In the genomic region with DNA sequence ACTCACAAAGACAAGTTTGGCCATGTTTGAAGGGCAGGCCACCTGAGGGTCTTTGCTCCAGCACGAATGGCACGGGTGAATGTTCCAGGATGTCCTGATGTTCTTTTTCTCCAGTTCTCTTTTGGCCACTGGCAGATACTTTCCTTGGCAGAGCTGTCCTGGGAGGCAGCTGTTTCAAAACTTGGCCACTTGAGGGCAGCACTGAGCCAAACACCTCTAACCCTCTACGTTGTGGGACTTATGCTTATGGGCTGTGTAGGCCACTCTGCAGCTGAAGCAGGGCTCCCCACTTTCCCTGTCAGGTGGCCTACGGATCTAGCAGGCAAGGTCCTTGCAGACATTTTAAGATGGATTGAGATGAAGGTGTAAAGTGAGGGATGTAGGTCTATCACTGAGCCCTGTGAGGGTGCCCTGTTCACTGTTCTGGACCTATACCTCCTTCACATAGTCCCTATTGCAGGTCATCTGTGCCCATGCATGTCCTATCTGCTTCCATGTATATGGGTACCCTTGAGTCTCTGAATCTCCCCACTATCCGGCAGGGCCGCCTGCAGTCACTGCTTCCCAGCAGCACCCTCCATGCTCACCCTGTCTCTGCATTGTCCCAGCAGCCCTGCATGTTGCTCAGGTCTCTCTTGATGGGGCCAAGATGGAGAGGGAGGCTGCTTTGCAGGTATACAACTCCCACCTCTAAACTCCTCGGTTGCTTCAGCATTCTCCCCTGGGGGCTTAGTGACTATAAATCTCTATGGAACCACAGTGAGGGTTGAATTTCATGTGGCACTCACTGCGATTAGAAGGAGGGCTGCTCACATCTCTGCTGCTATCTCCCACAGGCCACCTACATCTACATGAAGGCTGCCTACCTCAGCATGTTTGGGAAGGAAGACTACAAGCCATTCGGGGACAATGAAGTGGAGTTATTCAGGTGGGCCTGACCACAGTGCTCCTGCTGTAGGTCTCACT, we compare ENCODE assay signal across 8 mouse cellular contexts. TPM values are rescaled to one million over a fixed set of nuclear protein-coding genes. Genes with fewer than 3 reads are reported as not detected.
A peak's percentile ranks its signal among the peaks of the same experiment; 100 is the strongest.
DNase-seq lines count a peak whose midpoint lies in the region; ATAC-seq and TF ChIP-seq lines count a peak whose summit lies in the region.

No protein-coding gene starts in this region.

- no peak overlapping the region for H3K9ac ChIP-seq in intestine, embryonic 16.5 days (ENCODE audit: low read depth, low read length)
- no peak overlapping the region for H3K9ac ChIP-seq in midbrain, embryonic 11.5 days (ENCODE audit: low read length)

- no peak for TF ChIP-seq POLR2A in small intestine, adult 2 months (IDR thresholded peaks at IDR 0.05; ENCODE audit: low read depth, low read length)

- no peaks in the 10 kb centered on the region for H3K4me1 ChIP-seq in intestine, embryonic 16.5 days (ENCODE audit: control insufficient read depth, insufficient read depth, low read length)
- peaks cover 16% of the 10 kb centered on the region for H3K4me1 ChIP-seq in limb, embryonic 10.5 days
- no peaks in the 10 kb centered on the region for H3K4me1 ChIP-seq in midbrain, embryonic 11.5 days (ENCODE audit: control insufficient read depth, insufficient read depth, low read length)
- no peaks in the 10 kb centered on the region for H3K4me1 ChIP-seq in small intestine, adult 2 months (ENCODE audit: control insufficient read depth, insufficient read depth, insufficient read length, low read length)

- H3K27ac ChIP-seq in intestine, embryonic 16.5 days (ENCODE audit: low read length): no peak overlapping the region
- no peak overlapping the region for H3K27ac ChIP-seq in limb, embryonic 10.5 days
- no peak overlapping the region for H3K27ac ChIP-seq in midbrain, embryonic 11.5 days (ENCODE audit: low read depth, low read length)
- no peak overlapping the region for H3K27ac ChIP-seq in small intestine, adult 2 months (ENCODE audit: insufficient read depth, low read depth, low read length)

- no peak overlapping the region for H3K4me2 ChIP-seq in intestine, embryonic 16.5 days (ENCODE audit: low read depth, low read length)
- no peak overlapping the region for H3K4me2 ChIP-seq in midbrain, embryonic 11.5 days

- no peaks in the 10 kb centered on the region for H3K9me3 ChIP-seq in intestine, embryonic 16.5 days (ENCODE audit: control insufficient read depth, low read length)
- H3K9me3 ChIP-seq in limb, embryonic 10.5 days (replicated peaks): no peaks in the 10 kb centered on the region
- H3K9me3 ChIP-seq in midbrain, embryonic 11.5 days (ENCODE audit: control insufficient read depth, low read length): no peaks in the 10 kb centered on the region

- DNase-seq in 3T3-L1 (ENCODE audit: low read depth, low spot score): peak; percentile 85
- peak; percentile 76 to 91 for DNase-seq in adrenal gland, adult (ENCODE audit: inconsistent age in 2 of 2, low spot score in 1 of 2)
- peak; percentile 81 for DNase-seq in embryo, embryonic 10 days (ENCODE audit: low spot score)
- peak; percentile 34 for DNase-seq in gastrocnemius, postnatal 25 days
- DNase-seq in limb, embryonic 10.5 days (ENCODE audit: low spot score): peak; percentile 78
- peak; percentile 97 for DNase-seq in midbrain, embryonic 11.5 days (ENCODE audit: low spot score, missing footprints)

- peak; percentile 66 for ATAC-seq in intestine, embryonic 16.5 days
- ATAC-seq in midbrain, embryonic 11.5 days (ENCODE audit: low FRiP score): peak; percentile 66

- H3K4me3 ChIP-seq in intestine, embryonic 16.5 days (ENCODE audit: low read length): no peak overlapping the region
- no peak overlapping the region for H3K4me3 ChIP-seq in limb, embryonic 10.5 days
- H3K4me3 ChIP-seq in midbrain, embryonic 11.5 days (ENCODE audit: low read depth, low read length): no peak overlapping the region
- H3K4me3 ChIP-seq in small intestine, adult 2 months (ENCODE audit: low read depth, low read length): no peak overlapping the region

- H3K27me3 ChIP-seq in intestine, embryonic 16.5 days (replicated peaks; ENCODE audit: control insufficient read depth, insufficient read depth, low read length): no peaks in the 10 kb centered on the region
- H3K27me3 ChIP-seq in limb, embryonic 10.5 days (ENCODE audit: low read depth, poor library complexity, severe bottlenecking): no peaks in the 10 kb centered on the region
- no peaks in the 10 kb centered on the region for H3K27me3 ChIP-seq in midbrain, embryonic 11.5 days (ENCODE audit: control insufficient read depth, insufficient read depth, low read length)
- no peaks in the 10 kb centered on the region for H3K27me3 ChIP-seq in small intestine, adult 2 months (ENCODE audit: control insufficient read depth, insufficient read depth, low read length)

- 54% methylated on average over 9 of the region's 9 CpGs for WGBS in intestine, embryonic 16.5 days
- WGBS in limb, embryonic 10.5 days: 56% methylated on average over 9 of the region's 9 CpGs
- WGBS in midbrain, embryonic 11.5 days: 53% methylated on average over 9 of the region's 9 CpGs
- WGBS in small intestine, adult 2 months: 56% methylated on average over 9 of the region's 9 CpGs

- TF ChIP-seq CTCF in small intestine, adult 2 months (IDR thresholded peaks at IDR 0.05; ENCODE audit: extremely low read depth, insufficient read length, insufficient replicate concordance, low read depth, low read length): peak; percentile 87; the same call in 1 of the 2 replicates

- H3K36me3 ChIP-seq in intestine, embryonic 16.5 days (ENCODE audit: control insufficient read depth, insufficient read depth, low read length): no peaks in the 10 kb centered on the region; the same call in 1 of the 2 replicates
- peaks cover 4% of the 10 kb centered on the region; the same call in 1 of the 2 replicates for H3K36me3 ChIP-seq in limb, embryonic 10.5 days
- no peaks in the 10 kb centered on the region for H3K36me3 ChIP-seq in midbrain, embryonic 11.5 days (ENCODE audit: control insufficient read depth, insufficient read depth, low read length)
- H3K36me3 ChIP-seq in small intestine, adult 2 months (ENCODE audit: control insufficient read depth, insufficient read depth, low read length): no peaks in the 10 kb centered on the region

RNA-seq across cellular contexts. Expression of gene Ttc39a, which starts 31.8 kb away (rescaled TPM):
- under 1 TPM; 0.18 to 0.64 TPM for total RNA-seq in gastrocnemius, postnatal 25 days (2021)
- polyA plus RNA-seq in intestine, embryonic 16.5 days (2015; fragmentation: Nextera tagmentation; extraction: Ambion mirVana): 18.7 and 19.8 TPM in 2 replicates
- polyA plus RNA-seq in limb, embryonic 10.5 days (2016; fragmentation: Nextera tagmentation; extraction: Ambion mirVana): 6.9 and 7.0 TPM in 2 replicates
- 2.2 TPM in 2 replicates for polyA plus RNA-seq in midbrain, embryonic 11.5 days (2014; fragmentation: Nextera tagmentation; extraction: Ambion mirVana)
- polyA plus RNA-seq in small intestine, adult 2 months (2012; rRNA removed): 17.1 and 17.5 TPM in 2 replicates

RNA-seq across cellular contexts. Expression of gene Rnf11, which starts 46.3 kb away (rescaled TPM):
- 100 to 1,000 TPM in 1 of 2 experiments, 10 to 100 TPM in 1; 95.4 to 123 TPM for total RNA-seq in gastrocnemius, postnatal 25 days (2021)
- polyA plus RNA-seq in intestine, embryonic 16.5 days (2015; fragmentation: Nextera tagmentation; extraction: Ambion mirVana): 15.0 and 21.8 TPM in 2 replicates
- 17.8 and 21.5 TPM in 2 replicates for polyA plus RNA-seq in limb, embryonic 10.5 days (2016; fragmentation: Nextera tagmentation; extraction: Ambion mirVana)
- polyA plus RNA-seq in midbrain, embryonic 11.5 days (2014; fragmentation: Nextera tagmentation; extraction: Ambion mirVana): 54.9 and 61.2 TPM in 2 replicates
- polyA plus RNA-seq in small intestine, adult 2 months (2012; rRNA removed): 17.0 and 27.2 TPM in 2 replicates

Comparison
In these comparisons a context has a peak if more than half of its experiments do, and no peak if none do; other contexts are left out.
1. DNase-seq: peak in every context shown above with its lines; median percentile 97 in midbrain, embryonic 11.5 days; 85 in 3T3-L1; 84 in adrenal gland, adult; 81 in embryo, embryonic 10 days; 78 in limb, embryonic 10.5 days; 34 in gastrocnemius, postnatal 25 days.